Mouse (Mus musculus) midbrain, embryonic 15.5 days (tissue): ENCODE data around the gene Acap1. TPM values are rescaled to one million over a fixed set of nuclear protein-coding genes. Genes with fewer than 3 reads are reported as not detected.

Experiments
- ATAC-seq: fragments of 200-750 bp; cut with Nextera tagmentation; replicated peaks from 2 replicates; pipeline ENCODE4 v1.8.0; 2017; ENCODE audit warnings: moderate TSS enrichment
- H3K27ac ChIP-seq: fragments of 300-500 bp; sonication (generic); 2 replicates; pipeline ENCODE4 v1.5.1; 2015; ENCODE audit warnings: mild to moderate bottlenecking, inconsistent platforms
- H3K27me3 ChIP-seq: fragments of 300-500 bp; sonication (generic); replicated peaks from 2 replicates; pipeline ENCODE4 v1.6.1; 2015; ENCODE audit warnings: inconsistent platforms
- H3K36me3 ChIP-seq: fragments of 300-500 bp; sonication (generic); replicated peaks from 2 replicates; pipeline ENCODE4 v1.6.1; 2015; ENCODE audit warnings: inconsistent platforms
- H3K4me1 ChIP-seq: fragments of 300-500 bp; sonication (generic); 2 replicates; pipeline ENCODE4 v1.6.1; 2015; ENCODE audit warnings: inconsistent platforms
- H3K4me2 ChIP-seq: fragments of 300-500 bp; sonication (generic); 2 replicates; pipeline ENCODE4 v1.6.1; 2015; ENCODE audit warnings: inconsistent platforms, mild to moderate bottlenecking, moderate library complexity
- H3K4me3 ChIP-seq: fragments of 300-500 bp; sonication (generic); 2 replicates; pipeline ENCODE4 v1.5.1; 2015; ENCODE audit warnings: mild to moderate bottlenecking, inconsistent platforms
- H3K9ac ChIP-seq: fragments of 300-500 bp; sonication (generic); 2 replicates; pipeline ENCODE4 v1.6.1; 2015; ENCODE audit warnings: mild to moderate bottlenecking, inconsistent platforms
- H3K9me3 ChIP-seq: fragments of 300-500 bp; sonication (generic); 2 replicates; pipeline ENCODE4 v1.6.1; 2016; ENCODE audit warnings: inconsistent platforms
- WGBS: fragments of 180-500 bp; shearing (Covaris S2); methylation state at CpG from one replicate; pipeline ENCODE4 v1.1.7; 2015; ENCODE audit warnings: mixed read lengths; 5-methylcytosine and 5-hydroxymethylcytosine counted together
- polyA plus RNA-seq: library from polyadenylated mRNA; unstranded; fragments of >200 nt; fragmentation: Nextera tagmentation; extraction: Ambion mirVana; gene quantifications from 2 replicates; pipeline ENCODE4 v1.2.1, GENCODE M21; 2015

Acap1 gene
- polyA plus RNA-seq, 1 experiment from 2014 or later: 0.52 TPM

DNA sequence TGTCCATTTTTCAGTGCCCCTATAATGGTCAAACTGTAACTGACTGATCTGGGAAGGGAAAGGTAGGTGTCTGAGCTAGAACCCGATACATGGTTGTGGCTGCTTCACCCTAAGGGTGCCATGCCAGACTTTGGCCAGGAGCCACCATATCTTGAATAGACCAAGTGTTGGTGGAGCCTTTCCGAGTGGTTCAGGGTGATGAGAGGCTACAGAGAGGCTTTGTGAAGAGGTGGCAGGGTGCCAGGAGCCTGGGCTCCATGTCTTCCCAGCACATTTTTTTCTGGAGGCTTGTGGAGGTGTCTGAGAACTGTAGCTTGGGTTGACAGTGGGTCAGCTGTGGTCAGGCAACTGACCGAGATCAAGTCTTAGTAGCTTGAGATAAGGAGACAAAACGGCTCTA, 3.9 kb downstream of the Acap1 start:
- no peak overlapping the region for H3K4me3 ChIP-seq
- ATAC-seq: no peak
- no peaks in the 10 kb centered on the region for H3K27me3 ChIP-seq
- H3K4me2 ChIP-seq: no peak overlapping the region
- no peaks in the 10 kb centered on the region for H3K4me1 ChIP-seq
- no peaks in the 10 kb centered on the region for H3K36me3 ChIP-seq
- H3K9ac ChIP-seq: no peak overlapping the region
- 78% methylated on average over 4 of the region's 4 CpGs for WGBS
- no peak overlapping the region for H3K27ac ChIP-seq
- no peaks in the 10 kb centered on the region for H3K9me3 ChIP-seq

DNA sequence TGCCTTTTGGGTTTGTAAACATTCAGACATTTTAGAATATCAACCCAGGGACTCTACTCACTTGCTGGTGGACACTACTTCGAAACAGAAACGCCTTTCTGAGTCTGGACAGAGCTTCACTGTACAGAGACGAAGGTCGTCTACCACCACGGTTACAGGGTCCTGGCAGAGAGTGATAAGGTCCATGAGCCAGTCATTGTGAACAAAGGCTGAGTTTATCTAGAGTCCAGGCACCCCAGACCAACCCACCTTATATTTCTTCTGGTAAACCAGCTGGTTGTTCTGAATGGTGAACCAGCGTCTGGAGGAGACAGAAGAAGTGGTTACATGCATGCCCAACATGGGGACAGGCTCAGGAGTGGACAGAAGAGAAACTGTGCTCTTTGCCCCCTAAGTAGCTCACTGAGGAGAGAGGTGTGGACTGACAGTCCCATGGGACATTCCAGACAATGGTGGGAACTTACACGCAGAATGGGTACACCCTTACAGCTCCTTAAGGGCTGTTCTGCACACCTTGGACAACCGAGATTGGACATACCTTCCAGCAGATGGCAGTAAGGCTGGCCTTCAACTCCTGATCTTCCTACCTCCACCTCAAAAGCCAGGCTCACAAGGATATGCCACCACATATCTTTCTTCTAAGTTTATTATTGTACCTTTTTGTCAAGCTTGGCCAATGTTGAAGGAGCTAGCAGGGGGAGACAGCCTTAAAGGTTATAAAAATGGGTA, 8.3 kb downstream of the Acap1 start:
- Histone ChIP-seq H3K36me3 (no peaks in the 10 kb centered on the region), H3K4me2 (no peak overlapping the region), H3K27ac (no peak overlapping the region), H3K9ac (no peak overlapping the region), H3K4me3 (no peak overlapping the region), H3K4me1 (no peaks in the 10 kb centered on the region), H3K27me3 (0 out of 2 replicates have a peak, but pooled peaks cover 3% of the 10 kb centered on the region), H3K9me3 (no peaks in the 10 kb centered on the region)
- no peak for ATAC-seq
- 78% methylated on average over 8 of the region's 8 CpGs for WGBS

GRCm38 (mm10) chr11:69884663-69885062, 10.7 kb downstream of the Acap1 start:
- WGBS: 88% methylated on average over 8 of the region's 8 CpGs
- Histone ChIP-seq H3K27ac (no peak overlapping the region), H3K4me3 (no peak overlapping the region), H3K9me3 (no peaks in the 10 kb centered on the region), H3K9ac (no peak overlapping the region), H3K4me1 (peaks cover 17% of the 10 kb centered on the region), H3K27me3 (peaks cover 17% of the 10 kb centered on the region), H3K36me3 (no peaks in the 10 kb centered on the region), H3K4me2 (no peak overlapping the region)
- no peak for ATAC-seq

- ATAC-seq: no peak
- Histone ChIP-seq H3K4me3 (no peak overlapping the region), H3K4me2 (no peak overlapping the region), H3K4me1 (peaks cover 17% of the 10 kb centered on the region), H3K27ac (no peak overlapping the region), H3K36me3 (no peaks in the 10 kb centered on the region), H3K9ac (no peak overlapping the region), H3K27me3 (peaks cover 17% of the 10 kb centered on the region), H3K9me3 (no peaks in the 10 kb centered on the region)
- WGBS: 78% methylated on average over 9 of the region's 9 CpGs
These were observed 11.1 kb downstream of the Acap1 start for GRCm38 (mm10) chr11:69884240-69884639.

DNA sequence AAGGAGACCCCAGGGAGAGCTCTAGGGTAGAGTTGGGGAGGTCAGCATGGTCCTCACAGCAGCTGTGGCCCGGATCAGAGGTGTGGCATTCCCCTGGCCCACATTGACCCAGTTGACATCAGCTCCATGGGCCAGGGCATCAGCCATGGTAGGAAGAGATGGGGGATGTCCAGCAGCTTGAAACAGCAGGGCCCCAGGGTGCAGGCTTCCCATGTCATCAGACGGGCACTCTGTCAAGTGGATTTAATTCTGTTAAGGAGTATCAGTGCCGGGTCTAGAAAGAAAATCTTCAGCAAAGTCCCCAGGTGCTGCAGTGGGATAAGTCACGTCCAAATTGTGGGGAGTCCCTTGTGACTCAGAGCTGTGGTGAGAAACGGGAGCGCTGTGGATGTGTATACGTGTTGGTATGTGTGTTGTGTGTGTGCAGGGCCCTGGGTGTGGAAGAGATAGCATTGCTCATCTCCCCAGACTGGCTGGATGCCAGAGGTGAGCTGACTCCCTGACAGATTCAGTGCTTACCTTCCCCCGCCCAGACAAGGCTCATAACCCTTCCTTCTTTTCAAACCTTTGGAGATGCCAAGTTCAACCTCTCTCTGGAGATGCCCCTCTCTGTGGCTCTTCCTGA, 11.7 kb downstream of the Acap1 start:
- 88% methylated on average over 8 of the region's 8 CpGs for WGBS
- H3K4me2 ChIP-seq: no peak overlapping the region
- no peak overlapping the region for H3K4me3 ChIP-seq
- H3K4me1 ChIP-seq: peaks cover 17% of the 10 kb centered on the region
- no peak overlapping the region for H3K27ac ChIP-seq
- peaks cover 17% of the 10 kb centered on the region for H3K27me3 ChIP-seq
- H3K9ac ChIP-seq: no peak overlapping the region
- no peak for ATAC-seq
- no peaks in the 10 kb centered on the region for H3K36me3 ChIP-seq
- H3K9me3 ChIP-seq: no peaks in the 10 kb centered on the region

GRCm38 (mm10) chr11:69883066-69883465, 12.3 kb downstream of the Acap1 start:
- 57% methylated on average over 4 of the region's 4 CpGs for WGBS
- peaks cover 23% of the 10 kb centered on the region for H3K4me1 ChIP-seq
- H3K9me3 ChIP-seq: no peaks in the 10 kb centered on the region
- peaks cover 17% of the 10 kb centered on the region for H3K27me3 ChIP-seq
- H3K27ac ChIP-seq: no peak overlapping the region
- ATAC-seq: no peak
- H3K9ac ChIP-seq: no peak overlapping the region
- no peak overlapping the region for H3K4me3 ChIP-seq
- H3K36me3 ChIP-seq: no peaks in the 10 kb centered on the region
- no peak overlapping the region for H3K4me2 ChIP-seq

DNA sequence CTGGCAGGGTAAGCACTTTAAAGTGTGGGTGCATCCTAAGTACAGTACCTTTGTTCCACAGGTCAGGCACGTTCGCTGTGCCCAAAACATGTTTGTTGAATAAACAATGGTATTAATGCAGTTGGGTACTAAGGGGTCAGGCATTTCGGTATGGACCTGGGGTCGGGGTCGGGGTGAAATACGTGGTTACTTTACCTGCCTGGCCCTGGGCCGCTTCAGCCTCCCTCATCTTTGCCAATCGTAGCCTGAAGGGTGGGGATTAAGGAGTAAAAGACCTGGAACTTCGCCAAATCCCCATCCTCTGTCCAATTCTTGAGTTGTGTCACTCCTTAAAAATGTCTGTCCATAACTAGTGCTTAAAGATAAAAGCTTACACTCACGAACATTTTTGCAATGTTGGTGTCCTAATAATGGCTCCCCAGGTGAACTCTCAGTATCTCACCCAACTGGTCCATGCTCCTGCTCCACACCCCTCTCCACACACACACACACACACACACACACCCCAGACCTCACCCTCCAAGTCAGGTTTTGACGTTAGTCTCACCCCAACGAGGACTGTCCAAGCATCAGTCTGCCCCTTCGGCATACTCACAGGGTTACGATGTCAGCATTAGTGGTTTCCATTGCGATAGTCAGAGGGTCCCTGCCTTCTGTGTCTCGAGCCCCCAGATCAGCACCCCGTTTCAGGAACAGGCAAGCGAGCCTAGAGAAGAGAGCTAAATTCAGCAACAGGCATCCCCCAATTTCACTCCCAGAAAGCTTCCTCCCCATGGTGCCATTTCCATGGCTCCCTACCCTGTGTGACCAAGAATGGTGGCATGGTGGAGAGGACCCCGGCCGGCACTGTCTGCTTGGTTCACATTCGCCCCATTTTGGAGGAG, 13.3 kb downstream of the Acap1 start:
- Histone ChIP-seq H3K9me3 (no peaks in the 10 kb centered on the region), H3K4me3 (peak overlapping the region; percentile 42; the same call in 1 of the 2 replicates), H3K4me2 (peak overlapping the region; percentile 77), H3K36me3 (no peaks in the 10 kb centered on the region), H3K4me1 (peaks cover 26% of the 10 kb centered on the region), H3K27ac (0 out of 2 replicates have a peak overlapping the region, but pooled peaks have one; percentile 51), H3K27me3 (peaks cover 17% of the 10 kb centered on the region), H3K9ac (0 out of 2 replicates have a peak overlapping the region, but pooled peaks have one; percentile 26)
- WGBS: 62% methylated on average over 21 of the region's 21 CpGs
- no peak for ATAC-seq

DNA sequence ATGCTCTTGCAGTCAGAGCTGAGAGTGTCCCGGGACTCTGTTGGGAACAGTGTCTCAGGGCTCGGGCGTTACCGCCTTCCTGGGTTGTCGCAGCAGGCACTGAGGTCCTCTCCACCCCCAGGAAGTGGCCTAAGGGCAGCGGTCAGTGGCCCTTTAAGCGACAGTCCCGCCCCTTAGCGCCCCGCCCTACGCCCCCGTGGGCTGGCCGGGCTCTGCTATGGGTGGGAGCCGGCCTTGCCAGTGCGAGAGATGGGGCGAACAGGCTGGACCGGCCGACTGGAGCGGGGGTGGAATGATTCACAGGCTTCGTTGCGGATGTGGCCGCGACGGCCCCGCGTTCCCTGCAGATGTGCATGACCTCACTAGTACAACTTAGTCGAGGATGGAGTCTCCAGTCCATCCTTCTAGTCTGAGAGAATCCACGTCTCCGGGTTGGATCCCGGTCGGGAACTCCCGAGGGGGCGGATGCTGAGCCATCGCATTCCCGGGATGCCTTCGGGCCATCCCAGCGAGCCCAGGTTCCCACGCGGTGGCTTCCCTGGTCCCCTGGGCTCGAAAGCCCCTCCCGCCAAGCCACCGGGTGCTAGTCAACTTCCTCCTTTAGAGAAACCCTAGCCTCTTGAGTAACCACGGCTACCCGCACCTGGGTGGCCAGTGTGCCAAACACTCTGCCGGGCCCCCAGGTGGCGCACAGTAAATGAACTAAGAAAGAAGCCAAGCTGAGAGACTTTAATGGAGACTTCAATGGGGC, 14.3 kb downstream of the Acap1 start, which contains the start of gene Kctd11:
Gene Kctd11 (minus strand): TSS at position 554 of the 751 bp plus-strand sequence.
- no peaks in the 10 kb centered on the region for H3K36me3 ChIP-seq
- H3K4me1 ChIP-seq: peaks cover 28% of the 10 kb centered on the region
- peaks cover 17% of the 10 kb centered on the region for H3K27me3 ChIP-seq
- no peaks in the 10 kb centered on the region for H3K9me3 ChIP-seq
- peak within 1 kb of the TSS; percentile 26 for H3K9ac ChIP-seq
- under 1% methylated on average over 46 of the region's 46 CpGs for WGBS
- H3K27ac ChIP-seq: peak within 1 kb of the TSS; percentile 51
- ATAC-seq: peak; percentile 73
- peak within 1 kb of the TSS; percentile 42 for H3K4me3 ChIP-seq
- peak within 1 kb of the TSS; percentile 77 for H3K4me2 ChIP-seq

DNA sequence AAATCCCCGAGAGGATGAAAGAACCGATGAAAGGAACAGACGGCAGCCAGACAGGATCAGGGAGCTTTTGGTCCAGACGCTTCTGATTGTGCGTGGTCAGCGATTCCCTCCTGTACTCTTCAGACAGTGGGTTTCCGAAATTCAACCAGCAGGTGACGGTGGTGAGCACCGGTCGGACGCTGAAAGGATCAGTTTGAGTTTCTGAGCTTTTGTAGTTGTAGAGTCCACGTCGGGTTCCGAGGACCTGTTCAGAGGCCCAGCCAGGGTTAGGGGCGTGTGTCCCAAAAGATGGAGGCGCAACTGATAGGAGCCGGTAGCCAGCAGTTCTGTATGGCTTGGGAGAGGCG, 14.9 kb downstream of the Acap1 start:
- WGBS: under 1% methylated on average over 18 of the region's 18 CpGs
- Histone ChIP-seq H3K27me3 (peaks cover 17% of the 10 kb centered on the region), H3K4me2 (peak overlapping the region; percentile 77), H3K4me1 (peaks cover 28% of the 10 kb centered on the region), H3K9ac (peak overlapping the region; percentile 26; the same call in 1 of the 2 replicates), H3K9me3 (no peaks in the 10 kb centered on the region), H3K36me3 (no peaks in the 10 kb centered on the region), H3K4me3 (peak overlapping the region; percentile 42), H3K27ac (peak overlapping the region; percentile 51; the same call in 1 of the 2 replicates)
- peak; percentile 52; the same call in 1 of the 2 replicates for ATAC-seq

- Histone ChIP-seq H3K4me1 (peaks cover 28% of the 10 kb centered on the region), H3K4me2 (peak overlapping the region; percentile 77), H3K27me3 (peaks cover 17% of the 10 kb centered on the region), H3K4me3 (peak overlapping the region; percentile 42), H3K9me3 (no peaks in the 10 kb centered on the region), H3K36me3 (no peaks in the 10 kb centered on the region), H3K27ac (no peak overlapping the region), H3K9ac (no peak overlapping the region)
- WGBS: 58% methylated on average over 15 of the region's 15 CpGs
- ATAC-seq: no peak
These were observed 15.6 kb downstream of the Acap1 start for GRCm38 (mm10) chr11:69879711-69880110.

GRCm38 (mm10) chr11:69878952-69879351, 16.4 kb downstream of the Acap1 start:
- peaks cover 28% of the 10 kb centered on the region for H3K4me1 ChIP-seq
- 90% methylated on average over 6 of the region's 6 CpGs for WGBS
- H3K27ac ChIP-seq: no peak overlapping the region
- H3K36me3 ChIP-seq: no peaks in the 10 kb centered on the region
- no peak overlapping the region for H3K4me2 ChIP-seq
- no peaks in the 10 kb centered on the region for H3K9me3 ChIP-seq
- H3K9ac ChIP-seq: no peak overlapping the region
- H3K4me3 ChIP-seq: no peak overlapping the region
- no peak for ATAC-seq
- H3K27me3 ChIP-seq: peaks cover 17% of the 10 kb centered on the region
